Mouse (Mus musculus) kidney, postnatal 10 days (tissue): ENCODE results near the gene Sgcb.
A peak's percentile ranks its signal among the peaks of the same experiment; 100 is the strongest.

Source experiments
- DNase-seq: peaks from one replicate; pipeline ENCODE4 v3.0.0; 2021; ENCODE audit warnings: mixed read lengths

Gene Sgcb

GRCm38 (mm10) chr5:73647261-73647900 lies at the start of gene Sgcb:
Gene Sgcb (minus strand): TSS chr5:73647790.
- peak; percentile 92 for DNase-seq

- no peak for DNase-seq
Measured at GRCm38 (mm10) chr5:73694254-73695015, 46.8 kb upstream of the Sgcb start.

DNA sequence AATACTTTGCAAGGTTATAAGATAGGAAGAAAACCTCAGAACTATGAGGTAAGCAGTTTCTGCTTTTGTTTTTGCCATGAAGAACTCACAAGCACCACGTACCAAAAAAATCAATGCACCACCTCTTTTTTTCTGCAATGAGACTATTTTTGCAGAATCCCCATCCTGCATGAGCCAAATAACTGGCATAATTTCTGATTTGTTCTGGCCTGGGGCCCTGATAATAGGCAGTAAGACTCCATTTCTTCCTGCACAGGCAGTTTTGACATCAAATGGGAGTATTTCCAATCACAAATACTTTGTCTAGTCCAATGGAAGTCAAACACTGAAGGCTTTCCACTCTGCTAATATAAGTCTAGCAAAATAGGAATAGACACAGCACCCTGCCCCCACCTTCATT lies 46.2 kb upstream of the Sgcb start:
- no peak for DNase-seq

- no peak for DNase-seq
Measured at GRCm38 (mm10) chr5:73691723-73692520, 44.3 kb upstream of the Sgcb start.

DNA sequence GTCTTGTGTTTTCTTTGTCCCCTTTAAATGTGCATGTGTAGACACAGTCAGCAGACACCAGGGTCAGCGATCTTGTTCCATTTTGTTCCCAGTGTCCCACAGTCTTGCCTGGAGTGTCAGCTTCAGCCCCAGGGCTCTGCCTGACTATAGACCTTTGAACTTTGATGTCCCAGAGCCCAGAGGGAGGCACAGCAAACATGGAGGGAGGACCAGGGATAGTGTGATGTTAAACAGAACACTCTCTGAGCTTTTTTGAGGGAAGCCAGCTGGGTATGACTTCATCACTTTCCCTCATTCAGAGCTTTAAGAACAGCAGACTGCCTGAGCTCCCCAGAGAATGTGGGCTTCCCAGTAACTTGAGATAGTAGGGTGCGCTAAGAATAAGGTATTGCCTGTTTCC lies 42.6 kb upstream of the Sgcb start:
- no peak for DNase-seq

- no peak for DNase-seq
Measured at GRCm38 (mm10) chr5:73688576-73688975, 41.0 kb upstream of the Sgcb start.

DNA sequence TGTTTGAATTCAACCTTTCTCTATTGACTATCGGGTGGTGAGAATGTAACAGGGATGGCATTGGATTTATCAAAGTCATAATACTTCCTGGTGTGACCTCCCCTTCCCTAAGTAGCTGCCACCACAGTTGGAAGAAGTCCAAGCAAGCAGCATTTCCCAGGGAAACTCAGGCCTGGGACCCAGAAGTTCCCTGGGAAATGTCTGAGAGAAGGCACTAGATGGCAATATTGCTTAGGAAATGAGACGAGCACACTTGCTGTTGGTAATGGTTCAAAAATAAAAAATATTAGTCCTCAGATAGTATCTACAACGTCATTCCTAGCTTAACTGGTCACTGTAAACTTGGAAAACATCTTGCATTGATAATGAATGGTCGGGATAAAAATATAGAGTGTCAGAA lies 38.6 kb upstream of the Sgcb start:
- DNase-seq = peak; percentile 45

GRCm38 (mm10) chr5:73683706-73684409 lies 36.3 kb upstream of the Sgcb start:
- DNase-seq = no peak

DNA sequence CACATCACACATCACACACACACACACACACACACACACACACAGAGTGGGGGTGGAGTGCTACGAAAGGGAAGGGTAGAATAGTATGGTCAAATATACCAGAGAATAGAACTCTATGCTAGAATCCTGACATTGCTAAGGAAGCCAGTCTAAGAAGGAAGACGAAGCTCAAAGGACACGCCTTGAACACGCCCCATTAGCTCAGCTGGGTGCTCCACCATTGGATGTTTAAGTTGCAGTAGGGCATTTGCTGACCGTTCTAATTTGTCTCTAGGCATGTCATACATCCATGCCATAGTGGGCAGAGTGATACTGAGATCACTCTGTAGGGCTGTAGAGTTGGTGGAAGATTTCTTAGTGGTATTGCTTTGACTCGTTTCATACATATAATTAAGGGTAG lies 35.6 kb upstream of the Sgcb start:
- no peak for DNase-seq

- no peak for DNase-seq
Measured at GRCm38 (mm10) chr5:73676626-73677025, 29.0 kb upstream of the Sgcb start.

GRCm38 (mm10) chr5:73675604-73676003 lies 28.0 kb upstream of the Sgcb start:
- no peak for DNase-seq

- DNase-seq = no peak
Measured at GRCm38 (mm10) chr5:73669386-73669785, 21.8 kb upstream of the Sgcb start.

DNA sequence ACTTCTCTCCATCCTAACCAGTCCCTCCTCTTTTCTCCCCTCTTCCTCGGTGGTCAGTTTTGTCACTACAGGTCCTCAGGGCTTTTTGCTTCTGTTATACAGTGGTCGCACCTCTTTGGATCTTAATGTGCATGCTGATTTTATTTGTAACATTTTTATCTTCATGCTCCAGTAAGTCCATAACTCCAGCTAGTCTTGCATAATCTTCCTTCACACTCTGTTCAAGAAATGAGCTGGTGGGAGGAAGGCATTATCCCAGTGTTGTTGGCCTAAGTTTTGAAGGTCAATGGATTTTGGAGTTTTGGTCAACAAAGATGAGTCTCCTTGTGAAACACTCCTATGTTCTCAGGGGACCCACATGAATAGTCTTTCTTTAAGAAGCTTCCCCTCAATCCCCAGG lies 20.3 kb upstream of the Sgcb start:
- DNase-seq = no peak

- DNase-seq = no peak
Measured at GRCm38 (mm10) chr5:73666695-73667094, 19.1 kb upstream of the Sgcb start.

GRCm38 (mm10) chr5:73651855-73652201 lies 4.2 kb upstream of the Sgcb start:
- DNase-seq = no peak

DNA sequence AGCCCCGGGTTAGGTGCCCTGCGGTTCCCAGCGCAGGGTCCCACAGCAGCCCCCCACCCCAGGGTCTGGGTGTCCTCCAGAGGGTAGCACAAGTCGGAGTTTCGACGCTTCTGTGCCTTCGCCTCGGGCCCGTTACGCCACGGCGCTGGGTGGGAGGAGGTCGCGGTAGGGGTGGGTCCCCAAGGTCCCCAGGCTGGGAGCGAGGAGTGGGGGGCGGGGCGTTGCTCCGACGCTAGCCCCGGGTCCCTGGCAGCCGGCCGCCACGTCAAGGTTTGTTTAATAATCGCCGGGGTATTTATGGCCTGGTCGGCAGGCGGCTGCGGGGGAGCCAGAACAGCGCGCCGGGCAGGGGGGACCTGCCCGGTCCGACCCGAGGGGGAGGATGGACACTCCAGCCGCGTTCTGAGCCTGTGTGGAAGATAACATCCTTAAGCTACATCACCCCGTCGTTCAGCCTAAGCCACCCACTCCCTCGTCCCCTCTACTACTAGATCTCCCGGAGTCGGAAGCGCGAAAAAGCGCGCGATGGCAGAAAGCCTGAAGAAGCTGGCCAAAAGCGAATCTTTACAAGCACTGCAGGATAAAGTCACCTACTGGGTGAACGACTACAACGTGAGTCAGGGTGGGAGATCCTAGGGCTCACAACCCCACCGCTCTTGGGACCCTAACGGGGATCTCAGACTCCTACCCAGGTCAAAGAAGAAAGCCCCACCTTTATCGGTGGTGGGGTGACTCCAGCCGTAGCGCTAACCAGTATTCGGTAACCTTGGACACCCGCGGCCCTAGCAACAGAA lies 3.7 kb upstream of the Sgcb start, which contains the start of gene Spata18:
Gene Spata18, plus strand, starts transcription at position 319 of the 794 bp plus-strand sequence.
- DNase-seq = peak; percentile 56

DNA sequence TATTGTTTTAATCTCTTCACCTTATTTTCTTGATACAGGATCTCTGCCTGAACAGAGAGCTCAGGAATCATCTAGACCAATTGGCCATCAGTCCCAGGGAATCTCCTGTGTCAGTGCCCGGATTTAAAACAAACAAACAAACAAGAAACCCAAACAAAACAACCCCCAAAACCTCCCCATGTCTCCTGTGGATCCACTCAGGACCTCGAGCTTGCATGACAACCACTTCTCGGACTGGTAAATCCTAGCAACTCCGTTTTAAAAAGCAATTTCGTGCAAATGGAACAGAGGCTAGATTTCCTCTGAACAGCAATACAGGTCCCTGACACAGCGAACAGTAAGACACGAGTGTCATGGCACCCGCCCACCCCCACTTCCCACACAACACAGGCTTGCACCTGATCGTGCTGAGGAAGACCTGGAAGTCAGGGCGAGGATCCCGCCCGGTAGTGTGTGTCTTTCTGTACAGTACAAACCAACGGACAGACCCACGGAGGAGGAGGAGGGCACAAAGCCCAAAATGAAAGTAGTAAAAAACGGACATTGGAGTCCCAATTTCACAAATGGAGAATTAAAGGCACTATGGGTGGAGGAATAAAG lies 2.9 kb upstream of the Sgcb start:
- DNase-seq = peak; percentile 27

- peak; percentile 50 for DNase-seq
Measured at GRCm38 (mm10) chr5:73642091-73642490, 5.5 kb downstream of the Sgcb start.

- DNase-seq = no peak
Measured at GRCm38 (mm10) chr5:73641058-73641457, 6.5 kb downstream of the Sgcb start.

- no peak for DNase-seq
Measured at GRCm38 (mm10) chr5:73637337-73638107, 10.1 kb downstream of the Sgcb start.

DNA sequence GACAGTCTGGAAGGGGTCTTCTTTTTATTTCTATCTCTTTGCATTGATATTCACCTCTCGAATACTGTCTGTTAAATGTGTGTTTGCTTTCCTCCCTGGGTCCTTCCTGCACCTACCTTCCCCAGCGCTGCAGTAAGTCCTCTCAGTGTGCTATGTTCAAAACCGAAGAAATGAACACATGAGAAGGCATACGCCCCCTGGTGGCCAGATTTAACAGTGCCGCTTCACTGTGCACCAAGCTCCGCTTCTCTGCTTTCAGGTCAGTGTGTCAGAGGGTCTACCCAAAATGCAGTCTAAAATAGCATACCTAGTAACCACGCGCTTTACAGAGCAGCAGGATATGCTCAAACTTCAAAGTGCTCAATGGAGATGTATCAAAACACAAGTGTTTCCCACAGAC lies 14.4 kb downstream of the Sgcb start:
- DNase-seq = peak; percentile 87
